Mouse (Mus musculus): ENCODE data around the gene Klk1b9. TPM values are rescaled to one million over a fixed set of nuclear protein-coding genes. Genes with fewer than 3 reads are reported as not detected.

The Klk1b9 gene
- total and polyA plus RNA-seq, 3 experiments: not detected

DNA sequence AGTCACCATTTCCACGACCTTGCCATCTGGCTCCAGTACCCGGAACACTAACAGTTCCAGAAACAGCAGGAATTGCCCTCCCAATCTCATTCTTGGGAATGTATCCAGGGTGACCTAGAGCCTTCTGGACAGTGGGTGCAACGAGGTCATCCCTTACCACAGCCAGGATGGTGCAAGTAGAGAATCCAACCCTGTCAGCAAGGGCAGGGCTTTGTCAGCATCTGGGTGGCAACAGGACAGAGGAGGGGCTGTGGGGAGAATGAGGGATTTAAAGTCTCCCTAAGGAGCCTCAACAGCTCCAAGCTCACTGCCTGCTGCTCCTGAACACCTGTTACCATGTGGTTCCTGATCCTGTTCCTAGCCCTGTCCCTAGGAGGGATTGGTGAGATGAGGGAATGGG lies 9.4 kb upstream of the Klk1b9 start, which contains the start of gene Klk1b1:
Gene Klk1b1 (plus strand): TSS at position 301 of the 400 bp plus-strand sequence.
- TF ChIP-seq TBP (IDR thresholded peaks at IDR 0.05; ENCODE audit: low read depth, low read length): no peak
- no peak for TF ChIP-seq BHLHE40 (IDR thresholded peaks at IDR 0.05; ENCODE audit: borderline replicate concordance, low read depth, low read length)
- TF ChIP-seq TCF12 (IDR thresholded peaks at IDR 0.05; ENCODE audit: low read depth, low read length): no peak
- no peak for TF ChIP-seq GABPA (IDR thresholded peaks at IDR 0.05; ENCODE audit: low read depth, low read length)
- TF ChIP-seq MYC (IDR thresholded peaks at IDR 0.05; ENCODE audit: low read depth, low read length): no peak
- no peak for TF ChIP-seq MEF2A (IDR thresholded peaks at IDR 0.05; ENCODE audit: extremely low read depth, insufficient replicate concordance, low read depth, low read length, poor library complexity, severe bottlenecking)
- no peak for TF ChIP-seq SIN3A (IDR thresholded peaks at IDR 0.05; ENCODE audit: low read length)
- TF ChIP-seq E2F4 (IDR thresholded peaks at IDR 0.05; ENCODE audit: borderline replicate concordance, low read depth, low read length): no peak
- TF ChIP-seq POLR2AphosphoS5 (IDR thresholded peaks at IDR 0.05; ENCODE audit: borderline replicate concordance, low read depth, low read length): no peak
- TF ChIP-seq RCOR1 (IDR thresholded peaks at IDR 0.05; ENCODE audit: low read depth, low read length): no peak
- Histone ChIP-seq H3K4me1 (ENCODE audit: control insufficient read depth in 1 of 2, insufficient read depth in 2 of 2, low read length in 2 of 2) (no peaks in the 10 kb centered on the region), H3K27ac (ENCODE audit: control insufficient read depth, low read depth, low read length) (no peak within 1 kb of the TSS), H3K36me3 (ENCODE audit: control insufficient read depth in 1 of 2, insufficient read depth in 2 of 2, low read length in 2 of 2) (no peaks in the 10 kb centered on the region), H3K4me3 (ENCODE audit: control insufficient read depth in 1 of 2, insufficient read depth in 1 of 2, low read depth in 2 of 2, low read length in 2 of 2) (no peak within 1 kb of the TSS), H3K9ac (ENCODE audit: control insufficient read depth, low read depth, low read length, poor library complexity, severe bottlenecking) (no peak within 1 kb of the TSS), H3K27me3 (ENCODE audit: control insufficient read depth in 1 of 2, insufficient read depth in 2 of 2, low read length in 2 of 2) (no peaks in the 10 kb centered on the region), H3K79me2 (ENCODE audit: control insufficient read depth, insufficient read depth, low read length, poor library complexity) (no peaks in the 10 kb centered on the region), H3K9me3 (replicated peaks; ENCODE audit: insufficient read depth, low read length) (no peaks in the 10 kb centered on the region)
- no peak for DNase-seq (ENCODE audit: low read depth, low spot score)

GRCm38 (mm10) chr7:43967058-43967457 lies 8.8 kb upstream of the Klk1b9 start:
- Histone ChIP-seq H3K79me2 (ENCODE audit: control insufficient read depth, insufficient read depth, low read length, poor library complexity) (no peaks in the 10 kb centered on the region), H3K4me3 (ENCODE audit: control insufficient read depth in 1 of 2, insufficient read depth in 1 of 2, low read depth in 2 of 2, low read length in 2 of 2) (no peak overlapping the region), H3K9me3 (replicated peaks; ENCODE audit: insufficient read depth, low read length) (no peaks in the 10 kb centered on the region), H3K36me3 (ENCODE audit: control insufficient read depth in 1 of 2, insufficient read depth in 2 of 2, low read length in 2 of 2) (no peaks in the 10 kb centered on the region), H3K4me1 (ENCODE audit: control insufficient read depth in 1 of 2, insufficient read depth in 2 of 2, low read length in 2 of 2) (no peaks in the 10 kb centered on the region), H3K27ac (ENCODE audit: control insufficient read depth, low read depth, low read length) (no peak overlapping the region), H3K27me3 (ENCODE audit: control insufficient read depth in 1 of 2, insufficient read depth in 2 of 2, low read length in 2 of 2) (no peaks in the 10 kb centered on the region), H3K9ac (ENCODE audit: control insufficient read depth, low read depth, low read length, poor library complexity, severe bottlenecking) (no peak overlapping the region)
- DNase-seq (ENCODE audit: low read depth, low spot score): no peak
- TF ChIP-seq BHLHE40 (IDR thresholded peaks at IDR 0.05; ENCODE audit: borderline replicate concordance, low read depth, low read length): no peak
- TF ChIP-seq MYB (IDR thresholded peaks at IDR 0.05; ENCODE audit: low read depth, low read length): no peak
- no peak for TF ChIP-seq MAZ (IDR thresholded peaks at IDR 0.05; ENCODE audit: low read depth, low read length)
- TF ChIP-seq ELF1 (IDR thresholded peaks at IDR 0.05; ENCODE audit: low read depth, low read length): no peak
- TF ChIP-seq MAFK (IDR thresholded peaks at IDR 0.05; ENCODE audit: borderline replicate concordance, low read depth, low read length): no peak
- no peak for TF ChIP-seq HCFC1 (IDR thresholded peaks at IDR 0.05; ENCODE audit: low read depth, low read length)
- TF ChIP-seq CTCF (IDR thresholded peaks at IDR 0.05 in 2 of 3, conservative IDR thresholded peaks at IDR 0.05 in 1 of 3; ENCODE audit: control insufficient read depth in 1 of 3, insufficient read depth in 1 of 3, low read depth in 2 of 3, low read length in 3 of 3, poor library complexity in 1 of 3, severe bottlenecking in 1 of 3): no peak
- no peak for TF ChIP-seq MEF2A (IDR thresholded peaks at IDR 0.05; ENCODE audit: extremely low read depth, insufficient replicate concordance, low read depth, low read length, poor library complexity, severe bottlenecking)
- no peak for TF ChIP-seq POLR2AphosphoS5 (IDR thresholded peaks at IDR 0.05; ENCODE audit: borderline replicate concordance, low read depth, low read length)
- TF ChIP-seq TBP (IDR thresholded peaks at IDR 0.05; ENCODE audit: low read depth, low read length): no peak
- no peak for TF ChIP-seq NRF1 (IDR thresholded peaks at IDR 0.05; ENCODE audit: insufficient read depth, low read depth, low read length, poor library complexity, severe bottlenecking)

Data from MEL (cell line).